Mouse (Mus musculus) monocyte, adult 5-6 weeks (primary cell): ENCODE results near the gene Pxk. TPM values are rescaled to one million over a fixed set of nuclear protein-coding genes. Genes with fewer than 3 reads are reported as not detected.

Experiments used
- ATAC-seq: fragments of 153-309, 156-312 bp; replicated peaks from 2 replicates; pipeline ENCODE4 v1.8.0; 2017; ENCODE audit warnings: mild to moderate bottlenecking; ENCODE audit not compliant: low TSS enrichment, insufficient number of reproducible peaks, severe bottlenecking, poor library complexity, low FRiP score
- total RNA-seq: library from RNA; stranded (forward); fragments of 200-1000, 200-491, 200-594 nt; gene quantifications from 3 replicates; pipeline ENCODE4 v1.2.3, GENCODE M21; 2017

The Pxk gene
- 39.4 to 49.1 TPM (median 39.6 TPM) in 3 replicates for total RNA-seq

DNA sequence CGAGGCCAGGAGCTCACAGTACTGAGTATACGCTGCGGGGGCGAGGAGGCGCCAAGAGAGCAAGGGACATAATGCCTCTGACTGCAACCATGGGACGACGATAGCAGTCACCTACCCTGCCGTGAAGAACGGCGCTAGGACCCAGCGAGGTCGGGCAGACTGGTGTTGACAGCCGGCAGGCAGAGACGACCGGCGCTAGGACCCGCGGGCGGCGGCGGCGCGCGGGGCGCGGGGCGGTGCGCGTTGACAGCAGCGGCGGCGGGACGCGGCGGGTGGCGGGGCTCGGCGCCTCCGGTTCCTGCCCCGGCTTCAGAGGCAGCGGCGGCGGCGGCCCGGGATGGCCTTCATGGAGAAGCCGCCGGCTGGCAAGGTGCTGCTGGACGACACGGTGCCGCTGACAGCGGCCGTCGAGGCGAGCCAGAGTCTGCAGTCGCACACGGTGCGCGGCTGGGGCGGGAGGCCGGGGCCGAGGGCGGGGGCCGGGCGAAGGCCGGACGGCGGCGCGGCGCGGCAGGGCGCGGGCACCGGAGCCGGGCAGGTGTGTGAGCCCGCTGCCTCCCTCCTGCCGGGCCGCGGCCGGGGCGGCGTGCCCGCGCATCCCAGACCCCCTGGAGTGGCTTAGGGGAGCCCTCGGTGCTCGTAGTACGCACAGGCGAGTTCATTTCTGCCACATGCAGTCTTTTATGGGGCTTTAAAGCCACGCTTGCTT is at the start of gene Pxk:
Gene Pxk (plus strand): TSS at position 234 of the 709 bp plus-strand sequence.
- ATAC-seq: peak; percentile 80

- no peak for ATAC-seq
These were observed 48.7 kb upstream of the Pxk start for GRCm38 (mm10) chr14:8049334-8049733.

- ATAC-seq: no peak
These were observed 46.1 kb upstream of the Pxk start for GRCm38 (mm10) chr14:8051869-8052268.

- ATAC-seq: no peak
These were observed 45.4 kb upstream of the Pxk start for GRCm38 (mm10) chr14:8052661-8053060.

DNA sequence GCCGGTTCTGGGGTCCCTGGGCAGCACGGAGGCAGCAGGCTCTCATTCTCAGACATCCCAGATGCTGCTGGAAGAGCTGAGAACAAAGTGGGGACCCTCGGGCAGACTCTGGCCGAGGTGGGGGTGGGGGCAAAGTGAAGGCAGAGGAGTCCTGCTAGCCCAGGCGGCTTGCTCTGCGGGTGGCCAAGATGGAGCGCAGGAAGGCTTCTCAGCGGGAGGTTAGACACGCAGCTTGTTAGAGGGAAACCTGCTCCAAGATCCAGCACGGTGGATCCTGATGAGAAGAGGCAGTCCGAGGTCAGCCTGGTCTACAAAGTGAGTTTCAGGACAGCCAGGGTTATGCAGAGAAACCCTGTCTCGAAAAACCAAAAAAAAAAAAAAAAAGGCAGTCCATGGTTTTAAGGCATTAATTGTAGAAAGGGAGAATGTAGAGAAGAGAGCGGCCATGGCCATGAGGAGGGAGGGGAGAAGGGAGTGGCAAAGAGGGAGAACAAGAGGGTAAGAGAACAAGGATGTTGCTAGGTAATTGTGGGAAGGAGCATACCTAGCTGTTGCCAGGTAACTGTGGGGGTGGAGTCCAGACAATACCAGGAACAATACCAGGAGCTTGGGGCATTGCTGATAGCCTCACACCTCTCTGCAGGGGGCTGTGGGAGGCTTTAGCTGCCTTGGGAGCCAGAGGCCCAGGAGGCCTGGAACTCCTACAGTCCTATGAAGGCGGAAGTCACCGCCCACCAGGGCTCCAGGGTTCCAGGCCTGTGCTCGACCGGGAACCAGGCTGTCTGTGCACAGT is 43.5 kb upstream of the Pxk start:
- ATAC-seq: no peak

DNA sequence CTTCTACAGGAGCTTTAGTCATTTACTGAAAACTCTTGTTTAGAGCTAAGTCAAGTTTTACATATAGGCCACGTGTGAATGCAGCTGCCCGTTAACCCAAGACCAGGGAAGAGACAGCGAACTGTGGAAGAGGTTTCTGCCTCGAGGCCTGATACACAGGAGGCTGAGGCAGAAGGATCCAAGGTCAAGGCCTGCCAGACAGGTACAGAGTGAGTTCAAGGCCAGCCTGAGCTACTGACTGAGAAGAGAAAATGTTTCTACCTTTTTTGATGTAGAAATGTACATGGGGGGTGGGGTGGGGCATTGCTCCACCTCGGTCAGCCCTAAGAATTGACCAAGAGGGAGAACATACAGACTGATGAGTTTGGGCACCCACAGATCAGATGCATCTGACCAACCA is 41.9 kb upstream of the Pxk start:
- ATAC-seq: no peak

DNA sequence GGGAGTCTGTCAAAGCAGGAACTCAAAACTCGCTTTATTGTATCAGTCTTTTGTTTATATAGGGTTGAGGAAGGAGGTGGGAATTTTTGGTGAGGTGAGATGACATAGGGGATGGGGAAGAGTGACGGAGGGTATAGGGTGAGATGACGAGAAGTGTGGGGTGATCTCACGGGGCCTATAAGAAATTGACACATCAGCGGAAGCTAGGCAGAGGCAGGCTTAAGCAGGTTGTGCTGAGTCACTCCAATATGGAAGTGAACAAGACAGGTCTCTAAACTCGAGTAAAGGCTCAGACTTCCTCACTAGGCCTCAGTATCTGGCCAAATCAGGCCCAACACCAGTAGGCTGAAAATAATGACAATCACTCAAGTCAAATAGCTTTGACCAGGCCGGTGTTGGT is 38.1 kb upstream of the Pxk start:
- no peak for ATAC-seq

- no peak for ATAC-seq
These were observed 35.9 kb upstream of the Pxk start for GRCm38 (mm10) chr14:8062076-8062475.

DNA sequence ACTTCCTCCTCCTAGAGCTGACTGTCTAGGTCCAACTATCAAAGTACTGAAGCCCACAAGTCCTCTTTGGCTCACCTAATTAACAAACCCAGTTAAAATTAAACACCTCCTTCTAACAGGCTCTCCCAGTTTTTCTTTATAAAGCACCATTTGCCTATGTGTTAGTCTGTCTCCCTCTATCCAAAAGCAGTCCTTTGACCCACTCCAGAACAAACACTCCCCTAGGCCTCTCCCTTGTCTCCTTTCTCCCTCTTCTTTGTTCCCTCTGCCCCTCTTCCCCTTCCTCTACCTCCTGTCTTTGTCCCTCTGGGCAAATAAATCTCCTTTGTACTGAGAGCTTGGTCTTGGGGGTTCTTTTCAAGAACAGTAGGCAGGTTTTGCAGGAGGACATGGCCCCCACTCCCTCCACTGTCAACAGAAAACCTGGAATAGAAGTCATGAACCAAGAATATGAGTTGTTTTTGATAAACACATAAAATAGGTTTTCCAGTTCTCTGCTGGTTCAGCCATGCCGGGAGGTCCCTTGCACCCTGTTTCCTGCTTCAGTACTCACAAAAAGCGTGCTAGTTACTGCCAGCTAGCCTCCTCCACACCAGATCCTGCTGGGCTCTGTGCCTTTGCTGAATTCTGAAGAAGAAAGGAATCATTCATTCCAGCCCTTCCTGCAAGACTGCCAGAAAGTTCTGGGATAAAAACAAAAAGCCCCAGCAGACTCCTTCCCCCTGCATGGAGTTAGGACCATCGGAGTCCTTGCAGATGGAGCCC is 35.3 kb upstream of the Pxk start:
- ATAC-seq: no peak

DNA sequence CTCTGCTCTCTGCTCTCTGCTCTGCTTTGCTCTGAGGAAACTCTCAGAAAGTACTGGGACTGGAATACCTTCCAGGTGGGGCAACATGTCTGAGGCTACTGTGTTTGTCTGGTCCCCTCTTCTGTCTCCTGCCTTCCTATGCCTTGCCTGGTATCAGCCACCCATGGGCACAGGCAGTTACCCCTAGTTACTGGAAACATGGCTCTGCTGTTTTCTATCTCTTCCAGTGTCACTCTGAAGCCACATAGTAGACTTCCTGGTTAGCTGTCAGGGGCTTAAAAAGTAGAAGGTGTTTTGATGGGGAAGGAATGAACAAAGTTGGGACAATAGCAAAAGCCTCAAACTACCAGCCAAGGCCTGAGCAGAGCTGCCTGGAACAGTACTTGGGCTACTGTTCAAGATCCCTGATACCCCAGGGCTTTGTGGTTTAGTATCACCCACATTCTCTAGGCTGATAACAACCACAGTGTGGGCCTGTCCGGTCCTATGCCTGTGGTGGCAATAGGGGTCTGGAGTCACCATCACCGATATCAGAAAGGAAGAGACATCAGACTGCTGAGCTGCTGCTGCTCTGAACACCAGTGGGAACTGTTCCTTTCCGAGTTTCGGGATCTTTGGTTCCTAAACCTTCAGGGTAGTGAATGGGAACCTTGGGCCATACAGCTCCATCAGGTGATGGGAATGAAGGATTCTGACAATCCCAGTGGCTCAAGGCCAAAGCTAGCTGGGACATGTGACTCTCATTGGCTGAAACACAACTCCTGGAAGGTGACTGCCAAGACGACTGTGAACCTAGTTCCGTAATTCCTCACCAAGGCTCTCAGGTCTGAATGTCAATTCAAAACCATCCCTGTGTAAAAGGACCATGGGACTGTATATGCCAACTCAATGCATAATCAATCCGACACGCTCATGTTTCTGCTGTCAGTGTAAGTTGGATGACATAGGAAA is 33.9 kb upstream of the Pxk start:
- no peak for ATAC-seq

- peak; percentile 96 for ATAC-seq
These were observed 17.8 kb upstream of the Pxk start, which contains the start of gene Rpp14 for GRCm38 (mm10) chr14:8080165-8080679. TSS of gene Rpp14 (plus strand) at chr14:8080367.

GRCm38 (mm10) chr14:8080718-8081117 is 17.3 kb upstream of the Pxk start:
- ATAC-seq: peak; percentile 23; the same call in 1 of the 2 replicates

DNA sequence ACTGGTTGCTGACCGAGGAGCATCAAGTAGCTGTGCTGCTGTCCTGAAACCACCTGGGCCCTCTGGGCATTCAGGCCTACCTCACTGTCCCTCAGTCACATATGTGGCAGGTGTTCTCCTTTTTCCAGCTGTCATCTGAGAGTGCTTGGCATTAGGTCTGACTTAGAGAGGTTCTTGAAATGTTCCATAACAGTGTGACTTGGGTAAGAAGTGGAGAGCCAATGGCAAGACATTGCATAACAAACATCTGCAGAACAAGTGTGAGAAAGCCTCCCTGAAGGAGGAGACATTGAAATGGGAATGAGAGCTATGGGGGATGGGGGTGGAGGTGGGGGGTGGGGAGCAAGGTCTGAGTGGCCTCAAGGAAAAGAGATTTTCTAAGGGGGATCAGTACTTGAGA is 15.1 kb upstream of the Pxk start:
- ATAC-seq: no peak

DNA sequence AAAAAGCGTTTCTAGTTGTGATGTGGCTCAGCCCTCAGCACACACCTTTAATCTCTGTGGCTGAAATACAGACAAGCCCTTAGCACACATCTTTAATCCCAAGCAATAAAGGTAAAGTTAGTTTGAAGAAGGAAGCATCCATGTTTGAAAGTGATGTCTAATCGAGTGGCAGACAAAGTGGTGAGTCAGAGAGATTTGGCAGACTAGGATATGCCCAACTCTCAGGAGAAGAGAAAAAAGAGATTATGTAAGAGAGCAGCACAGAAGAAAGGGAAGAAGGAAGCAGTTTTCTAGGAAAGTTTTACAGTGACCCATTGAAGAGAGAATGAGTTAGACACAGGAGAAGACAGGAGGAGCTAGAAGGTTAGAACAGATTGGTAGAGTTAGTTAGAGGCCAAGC is 9.0 kb upstream of the Pxk start:
- no peak for ATAC-seq

DNA sequence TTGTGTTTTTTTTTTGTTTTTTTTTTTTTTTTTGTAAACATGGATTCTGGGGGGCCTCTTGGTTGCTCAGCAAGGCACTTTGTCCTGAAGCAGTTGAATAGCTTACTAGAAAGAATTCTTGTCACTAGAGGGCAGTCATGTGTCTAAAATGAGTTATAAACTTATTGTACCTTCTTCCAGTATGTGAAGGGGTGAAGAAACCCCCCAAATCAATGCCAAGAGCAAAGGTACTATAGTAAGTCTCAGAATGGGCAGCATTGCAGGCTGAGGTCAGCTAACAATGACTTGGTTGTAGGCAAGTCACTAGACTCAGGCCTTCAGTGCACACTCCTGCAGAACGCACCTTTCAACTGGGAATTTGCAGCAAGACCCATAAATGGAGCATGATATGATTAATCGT is 5.4 kb upstream of the Pxk start:
- no peak for ATAC-seq

- peak; percentile 75 for ATAC-seq
These were observed 4.6 kb upstream of the Pxk start for GRCm38 (mm10) chr14:8093427-8093826.

DNA sequence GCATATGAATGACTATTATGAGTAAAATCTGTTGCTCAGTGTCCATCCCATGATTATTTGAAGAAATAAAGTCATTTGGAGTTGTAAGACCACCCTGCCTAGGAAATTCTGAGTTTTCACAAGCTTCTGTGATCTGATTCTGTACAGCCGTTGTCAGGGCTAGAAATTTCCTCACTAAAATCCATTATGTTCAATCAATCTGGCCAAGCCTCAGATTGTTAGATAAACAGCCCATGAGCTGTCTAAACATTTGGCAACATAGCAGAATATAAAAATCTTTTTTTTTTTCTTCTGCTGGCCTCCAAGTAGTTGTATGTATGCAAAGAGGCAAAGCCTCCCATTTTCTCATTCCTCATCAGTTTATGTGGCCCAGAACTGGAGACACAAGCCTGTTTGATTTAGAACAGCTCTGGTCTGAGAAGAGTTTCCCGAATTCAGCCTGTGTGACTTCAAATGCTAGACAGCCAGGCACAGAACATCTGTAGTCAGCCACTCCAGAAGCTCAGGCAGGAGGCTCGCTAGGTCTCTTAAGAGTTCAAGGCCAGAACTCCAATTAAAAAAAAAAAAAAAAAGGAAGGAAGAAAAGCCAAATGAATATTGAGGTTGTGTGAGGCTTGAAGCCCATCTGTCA is 3.0 kb upstream of the Pxk start:
- ATAC-seq: no peak

GRCm38 (mm10) chr14:8095562-8095950 is 2.5 kb upstream of the Pxk start:
- no peak for ATAC-seq
